Mouse (Mus musculus): ENCODE measurements around the gene Ndn.

- no peak for TF ChIP-seq CTCF (IDR thresholded peaks at IDR 0.05; ENCODE audit: extremely low read depth, insufficient read depth, low read length)
- no peak for TF ChIP-seq POLR2A (IDR thresholded peaks at IDR 0.05; ENCODE audit: extremely low read depth, insufficient read depth, low read length)
Measured at GRCm38 (mm10) chr7:62378529-62378928, 32.2 kb downstream of the Ndn start.

Measured in cortical plate, adult 2 months (tissue).